Mouse (Mus musculus): ENCODE results near the gene Boc.

The Boc gene

Small RNA genes lying within 50 kb of the gene (microRNA-seq; reads per million reads assigned to microRNA genes)
- gene Mir3081 = 0.80 to 1.9 reads per million in 2 experiments
